Mouse (Mus musculus): ENCODE results near the gene Cpb1. TPM values are rescaled to one million over a fixed set of nuclear protein-coding genes. Genes with fewer than 3 reads are reported as not detected.

Cpb1 gene
- polyA plus RNA-seq (2011; ENCODE audit: insufficient read length, low read depth, missing spikeins) = 0.89 TPM in 1 of 2 replicates, not detected in the other

DNA sequence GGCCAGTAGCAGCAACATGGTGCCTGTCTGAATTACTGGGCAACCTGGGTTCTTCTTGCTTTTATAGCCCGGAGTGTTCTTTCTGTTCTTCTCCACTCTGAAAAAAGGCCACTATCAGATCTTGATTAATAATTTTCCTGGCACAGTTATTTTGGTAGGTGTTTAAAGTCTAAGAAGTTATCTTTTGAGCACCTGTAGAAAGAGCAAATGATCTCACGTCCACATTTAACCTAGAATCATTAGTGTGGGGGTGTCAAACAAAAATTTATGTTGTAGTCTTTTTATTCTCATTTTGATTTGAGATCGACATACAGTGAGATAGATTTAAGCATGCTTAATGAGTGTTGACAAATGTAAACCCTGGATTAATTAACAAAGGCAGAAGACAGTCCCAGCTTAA, at the start of gene Cpb1:
Gene Cpb1 (minus strand): TSS at position 101 of the 400 bp plus-strand sequence.
- Histone ChIP-seq H3K4me1 (ENCODE audit: control insufficient read depth, insufficient read depth, low read length) (no peaks in the 10 kb centered on the region; the same call in 1 of the 2 replicates), H3K27ac (ENCODE audit: insufficient read depth, low read length) (peak within 1 kb of the TSS; percentile 11; the same call in 1 of the 2 replicates), H3K4me3 (ENCODE audit: insufficient read depth, low read length) (no peak within 1 kb of the TSS)
- TF ChIP-seq POLR2A (IDR thresholded peaks at IDR 0.05; ENCODE audit: low read depth, low read length) (no peak), CTCF (IDR thresholded peaks at IDR 0.05; ENCODE audit: borderline replicate concordance, insufficient read depth, low read length) (no peak)

DNA sequence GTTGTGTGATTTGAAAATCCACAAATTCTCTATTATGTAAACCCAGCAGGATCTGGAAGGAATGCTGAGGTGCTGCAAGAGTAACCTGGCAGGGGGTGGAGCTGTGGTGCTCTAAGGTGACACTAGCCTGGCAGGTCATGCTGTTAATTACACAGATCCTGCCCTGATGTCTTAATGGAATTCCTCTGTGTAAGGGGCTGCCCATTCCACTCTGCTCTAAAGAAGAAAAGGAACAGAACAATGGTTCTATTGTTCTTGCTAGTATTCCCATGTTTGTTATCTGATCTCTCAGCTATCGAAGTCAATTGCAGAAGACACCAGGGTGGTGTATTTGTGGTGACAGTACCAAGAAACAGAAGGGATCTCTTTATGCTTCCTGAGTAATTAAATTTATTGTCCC, 41.7 kb upstream of the Cpb1 start:
- Histone ChIP-seq H3K4me3 (ENCODE audit: insufficient read depth, low read length) (no peak overlapping the region), H3K4me1 (ENCODE audit: control insufficient read depth, insufficient read depth, low read length) (no peaks in the 10 kb centered on the region), H3K27ac (ENCODE audit: insufficient read depth, low read length) (no peak overlapping the region)
- TF ChIP-seq CTCF (IDR thresholded peaks at IDR 0.05; ENCODE audit: borderline replicate concordance, insufficient read depth, low read length) = no peak
- TF ChIP-seq POLR2A (IDR thresholded peaks at IDR 0.05; ENCODE audit: low read depth, low read length) = no peak

DNA sequence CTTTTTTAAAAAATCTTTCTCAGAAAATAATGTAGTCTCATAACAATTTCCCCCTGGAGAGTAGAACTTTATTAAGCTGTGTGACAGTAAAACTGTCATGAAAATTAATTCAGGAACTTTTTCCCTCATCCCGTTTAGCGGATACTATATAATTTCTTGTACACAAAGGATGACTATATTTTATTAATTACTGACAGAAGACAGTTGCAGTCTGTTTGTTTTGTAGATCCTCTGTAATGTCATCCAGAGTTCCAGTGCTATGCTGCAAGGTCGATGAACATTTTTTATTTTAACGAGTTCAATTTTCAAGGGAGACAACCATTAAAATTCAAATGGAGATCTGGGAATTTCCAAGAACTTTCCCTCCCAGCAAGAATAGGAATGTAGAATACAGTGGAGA, 33.6 kb upstream of the Cpb1 start:
- no peak overlapping the region for H3K27ac ChIP-seq (ENCODE audit: insufficient read depth, low read length)
- TF ChIP-seq CTCF (IDR thresholded peaks at IDR 0.05; ENCODE audit: borderline replicate concordance, insufficient read depth, low read length) = no peak
- TF ChIP-seq POLR2A (IDR thresholded peaks at IDR 0.05; ENCODE audit: low read depth, low read length) = no peak
- no peak overlapping the region for H3K4me3 ChIP-seq (ENCODE audit: insufficient read depth, low read length)
- H3K4me1 ChIP-seq (ENCODE audit: control insufficient read depth, insufficient read depth, low read length) = no peaks in the 10 kb centered on the region

DNA sequence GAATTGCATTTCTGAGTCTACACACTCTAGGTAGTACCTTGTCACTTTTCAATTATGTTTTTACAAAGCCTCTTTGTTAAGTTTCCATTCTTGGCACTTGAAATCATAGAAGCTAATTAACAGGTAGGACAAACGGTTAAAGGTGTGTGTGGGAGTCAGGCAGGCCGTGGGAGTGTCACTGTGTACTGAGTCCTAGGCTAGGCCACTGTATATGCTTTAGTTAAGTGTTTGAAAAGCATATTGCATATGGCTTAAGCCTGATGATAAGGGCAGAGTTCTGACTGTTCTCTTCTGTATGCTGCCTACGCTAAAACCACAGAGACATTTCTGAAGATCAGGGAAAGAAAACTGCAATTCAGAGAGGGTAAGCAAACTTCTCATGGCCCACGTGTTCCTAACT, 31.7 kb upstream of the Cpb1 start:
- H3K4me3 ChIP-seq (ENCODE audit: insufficient read depth, low read length) = no peak overlapping the region
- H3K4me1 ChIP-seq (ENCODE audit: control insufficient read depth, insufficient read depth, low read length) = no peaks in the 10 kb centered on the region
- H3K27ac ChIP-seq (ENCODE audit: insufficient read depth, low read length) = no peak overlapping the region
- TF ChIP-seq POLR2A (IDR thresholded peaks at IDR 0.05; ENCODE audit: low read depth, low read length) = no peak
- TF ChIP-seq CTCF (IDR thresholded peaks at IDR 0.05; ENCODE audit: borderline replicate concordance, insufficient read depth, low read length) = no peak

DNA sequence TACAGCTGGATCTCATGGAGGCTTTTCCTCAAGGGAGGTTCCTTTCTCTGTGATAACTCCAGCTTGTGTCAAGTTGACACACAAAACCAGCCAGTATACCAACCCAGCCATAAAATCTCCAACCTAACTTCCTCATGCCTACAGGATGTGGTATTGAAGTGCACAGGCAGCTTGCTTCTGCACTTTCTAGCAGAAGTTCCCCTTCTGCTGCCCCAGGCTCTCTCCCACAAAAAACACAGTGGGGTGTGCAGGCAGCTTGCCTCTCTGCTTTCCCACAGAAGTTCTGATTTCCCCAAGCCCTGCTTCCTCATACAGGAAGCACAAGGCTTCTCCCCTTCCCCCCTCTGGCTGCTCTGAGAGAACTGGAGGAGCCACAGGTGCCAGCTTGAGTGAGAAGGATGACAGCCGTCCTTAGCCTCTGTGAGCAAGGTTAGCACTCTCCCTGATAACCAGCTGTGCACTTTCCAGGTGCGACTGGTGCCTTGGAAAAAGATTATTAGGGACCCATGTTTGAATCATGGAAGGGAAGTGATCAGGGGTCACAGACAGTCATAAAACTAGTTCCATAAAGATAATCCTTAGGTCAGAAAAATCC, 29.3 kb upstream of the Cpb1 start:
- Histone ChIP-seq H3K27ac (ENCODE audit: insufficient read depth, low read length) (no peak overlapping the region), H3K4me1 (ENCODE audit: control insufficient read depth, insufficient read depth, low read length) (no peaks in the 10 kb centered on the region), H3K4me3 (ENCODE audit: insufficient read depth, low read length) (no peak overlapping the region)
- no peak for TF ChIP-seq POLR2A (IDR thresholded peaks at IDR 0.05; ENCODE audit: low read depth, low read length)
- no peak for TF ChIP-seq CTCF (IDR thresholded peaks at IDR 0.05; ENCODE audit: borderline replicate concordance, insufficient read depth, low read length)

DNA sequence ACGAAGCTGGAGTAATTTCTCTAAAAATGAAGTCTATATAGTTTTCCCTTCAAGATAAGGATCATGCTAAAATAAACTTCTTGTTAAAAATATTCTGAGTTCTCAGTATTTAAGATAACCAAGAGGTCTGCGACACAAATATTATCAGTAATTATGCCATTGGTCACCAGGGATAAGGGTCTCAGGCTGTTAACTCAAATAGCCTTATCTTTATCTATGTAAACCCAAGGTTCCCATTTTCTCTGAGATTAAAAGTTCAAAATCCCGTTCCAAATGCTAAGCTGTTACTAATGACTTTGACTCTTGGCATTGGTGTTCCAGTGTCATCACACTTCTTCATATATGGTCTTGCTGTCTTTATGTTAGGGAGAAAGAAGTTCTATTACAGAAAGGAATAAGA, 20.0 kb upstream of the Cpb1 start:
- H3K4me3 ChIP-seq (ENCODE audit: insufficient read depth, low read length) = no peak overlapping the region
- H3K27ac ChIP-seq (ENCODE audit: insufficient read depth, low read length) = no peak overlapping the region
- no peak for TF ChIP-seq CTCF (IDR thresholded peaks at IDR 0.05; ENCODE audit: borderline replicate concordance, insufficient read depth, low read length)
- TF ChIP-seq POLR2A (IDR thresholded peaks at IDR 0.05; ENCODE audit: low read depth, low read length) = no peak
- no peaks in the 10 kb centered on the region for H3K4me1 ChIP-seq (ENCODE audit: control insufficient read depth, insufficient read depth, low read length)

DNA sequence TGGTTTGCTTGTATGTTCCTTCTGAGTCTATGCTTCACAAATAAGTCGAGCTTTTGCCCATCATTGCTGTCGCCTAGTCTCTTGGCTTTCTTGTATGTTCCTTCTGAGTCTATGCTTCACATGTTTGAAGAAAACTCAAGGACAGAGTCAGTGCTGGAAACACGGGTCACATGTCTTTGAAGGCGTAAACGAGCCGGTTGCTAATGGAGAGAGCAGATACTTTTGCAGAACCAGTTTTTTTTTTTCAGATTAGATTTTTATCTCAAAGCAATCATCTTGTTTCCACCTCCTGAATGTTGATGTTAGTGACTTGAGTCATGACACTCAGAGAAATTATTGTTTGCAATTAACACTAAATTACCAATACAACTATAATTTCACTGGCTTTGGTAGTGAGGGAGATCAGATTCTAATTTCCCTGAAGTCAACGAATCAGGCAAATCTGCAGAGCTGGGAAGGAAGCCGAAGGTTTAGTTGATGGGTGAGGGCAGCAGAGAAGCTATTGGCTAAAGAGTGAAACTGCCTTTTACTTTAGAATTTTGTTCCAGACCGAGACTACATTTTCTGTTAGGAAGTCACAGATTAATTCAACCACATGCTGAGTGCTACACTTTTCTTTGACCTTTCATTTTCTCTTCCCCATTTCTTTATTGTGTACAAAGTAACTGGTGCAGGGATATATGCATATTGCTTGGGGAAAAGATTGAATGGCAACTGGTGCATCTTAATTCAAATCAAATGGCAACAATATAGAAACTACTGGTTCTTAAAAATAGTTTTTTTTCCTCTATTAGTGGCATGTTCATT, 19.2 kb upstream of the Cpb1 start:
- Histone ChIP-seq H3K4me1 (ENCODE audit: control insufficient read depth, insufficient read depth, low read length) (no peaks in the 10 kb centered on the region), H3K27ac (ENCODE audit: insufficient read depth, low read length) (no peak overlapping the region), H3K4me3 (ENCODE audit: insufficient read depth, low read length) (no peak overlapping the region)
- TF ChIP-seq CTCF (IDR thresholded peaks at IDR 0.05; ENCODE audit: borderline replicate concordance, insufficient read depth, low read length) (no peak), POLR2A (IDR thresholded peaks at IDR 0.05; ENCODE audit: low read depth, low read length) (no peak)

DNA sequence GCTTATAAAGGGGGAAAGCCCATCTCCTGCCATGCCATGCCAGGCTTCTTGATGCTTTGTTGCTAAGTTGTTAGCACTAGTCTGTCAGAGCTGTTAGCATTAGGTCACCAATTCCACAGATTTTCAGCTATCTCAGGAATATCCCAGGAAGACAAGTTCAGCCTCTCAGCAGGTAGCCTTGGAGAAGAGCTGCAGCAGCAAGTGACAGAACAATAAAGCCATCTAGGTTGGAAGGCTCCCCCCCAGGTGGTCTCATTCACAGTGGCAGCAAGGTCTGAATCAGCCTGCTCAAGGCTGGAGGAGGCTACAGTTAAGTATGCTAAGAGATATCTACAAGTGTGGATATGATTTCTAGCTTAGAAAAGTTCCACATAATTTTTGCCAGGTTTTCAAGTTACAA, 15.8 kb upstream of the Cpb1 start:
- H3K4me1 ChIP-seq (ENCODE audit: control insufficient read depth, insufficient read depth, low read length) = no peaks in the 10 kb centered on the region
- no peak overlapping the region for H3K27ac ChIP-seq (ENCODE audit: insufficient read depth, low read length)
- H3K4me3 ChIP-seq (ENCODE audit: insufficient read depth, low read length) = no peak overlapping the region
- TF ChIP-seq POLR2A (IDR thresholded peaks at IDR 0.05; ENCODE audit: low read depth, low read length) (no peak), CTCF (IDR thresholded peaks at IDR 0.05; ENCODE audit: borderline replicate concordance, insufficient read depth, low read length) (no peak)

DNA sequence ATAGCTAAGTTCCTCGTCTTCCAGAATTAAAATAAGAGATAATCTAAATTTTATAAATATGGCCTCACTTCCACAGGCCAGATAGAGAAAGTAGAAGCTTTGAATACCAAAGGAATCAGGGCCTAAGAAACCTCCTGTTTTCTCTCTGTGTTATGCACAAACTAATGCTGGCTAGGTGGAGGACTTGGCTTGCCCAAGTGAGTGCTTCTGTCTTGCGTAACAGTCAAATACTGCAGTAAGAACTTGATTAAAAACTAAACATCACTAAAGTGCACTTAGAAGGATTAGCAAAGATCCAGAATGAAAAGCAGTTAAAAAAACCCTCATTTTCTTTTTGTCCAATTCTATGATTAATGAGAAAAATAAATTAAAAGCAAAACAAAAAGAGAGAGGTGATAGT, 13.2 kb upstream of the Cpb1 start:
- TF ChIP-seq POLR2A (IDR thresholded peaks at IDR 0.05; ENCODE audit: low read depth, low read length) (no peak), CTCF (IDR thresholded peaks at IDR 0.05; ENCODE audit: borderline replicate concordance, insufficient read depth, low read length) (no peak)
- no peak overlapping the region for H3K4me3 ChIP-seq (ENCODE audit: insufficient read depth, low read length)
- no peak overlapping the region for H3K27ac ChIP-seq (ENCODE audit: insufficient read depth, low read length)
- H3K4me1 ChIP-seq (ENCODE audit: control insufficient read depth, insufficient read depth, low read length) = no peaks in the 10 kb centered on the region

DNA sequence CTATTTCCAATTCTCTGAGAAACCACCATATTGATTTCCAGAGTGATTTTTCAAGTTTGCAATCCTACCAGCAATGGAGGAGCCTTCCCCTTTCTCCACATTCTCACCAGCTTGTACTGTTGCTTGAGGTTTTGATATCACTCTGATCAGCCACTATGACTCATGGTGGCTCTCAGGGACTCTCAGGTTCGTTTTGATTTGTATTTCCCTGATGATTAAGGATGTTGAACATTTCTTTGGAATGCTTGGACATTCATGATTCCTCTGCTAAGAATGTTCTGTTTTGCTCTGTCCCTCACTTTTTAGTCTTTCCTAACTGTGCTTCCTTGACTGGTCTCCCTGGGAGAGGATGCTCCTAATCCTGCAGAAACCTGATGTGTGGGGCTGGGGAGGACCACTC, 6.3 kb upstream of the Cpb1 start:
- Histone ChIP-seq H3K27ac (ENCODE audit: insufficient read depth, low read length) (peak overlapping the region; percentile 67; the same call in 1 of the 2 replicates), H3K4me3 (ENCODE audit: insufficient read depth, low read length) (no peak overlapping the region), H3K4me1 (ENCODE audit: control insufficient read depth, insufficient read depth, low read length) (peaks cover 4% of the 10 kb centered on the region)
- TF ChIP-seq POLR2A (IDR thresholded peaks at IDR 0.05; ENCODE audit: low read depth, low read length) (no peak), CTCF (IDR thresholded peaks at IDR 0.05; ENCODE audit: borderline replicate concordance, insufficient read depth, low read length) (no peak)

Data from embryonic fibroblast, embryonic 13.5 days (primary cell).